Mouse (Mus musculus) lung, adult 10 weeks (tissue): Measurements from ENCODE around the gene Dlg3. TPM values are rescaled to one million over a fixed set of nuclear protein-coding genes. Genes with fewer than 3 reads are reported as not detected.

Experiments
- polyA plus RNA-seq: library from polyadenylated mRNA; stranded (reverse); fragments of 350-450 nt; fragmentation: Illumina TruSeq; extraction: RNeasy Lipid Tissue Mini Kit (QIAGEN cat#74804); gene quantifications from one replicate; pipeline ENCODE4 v1.2.3, GENCODE M21; 2014; ENCODE audit warnings: low read depth, low replicate concordance; ENCODE audit not compliant: insufficient read depth

Dlg3 gene
- 12.5 TPM for polyA plus RNA-seq

DNA sequence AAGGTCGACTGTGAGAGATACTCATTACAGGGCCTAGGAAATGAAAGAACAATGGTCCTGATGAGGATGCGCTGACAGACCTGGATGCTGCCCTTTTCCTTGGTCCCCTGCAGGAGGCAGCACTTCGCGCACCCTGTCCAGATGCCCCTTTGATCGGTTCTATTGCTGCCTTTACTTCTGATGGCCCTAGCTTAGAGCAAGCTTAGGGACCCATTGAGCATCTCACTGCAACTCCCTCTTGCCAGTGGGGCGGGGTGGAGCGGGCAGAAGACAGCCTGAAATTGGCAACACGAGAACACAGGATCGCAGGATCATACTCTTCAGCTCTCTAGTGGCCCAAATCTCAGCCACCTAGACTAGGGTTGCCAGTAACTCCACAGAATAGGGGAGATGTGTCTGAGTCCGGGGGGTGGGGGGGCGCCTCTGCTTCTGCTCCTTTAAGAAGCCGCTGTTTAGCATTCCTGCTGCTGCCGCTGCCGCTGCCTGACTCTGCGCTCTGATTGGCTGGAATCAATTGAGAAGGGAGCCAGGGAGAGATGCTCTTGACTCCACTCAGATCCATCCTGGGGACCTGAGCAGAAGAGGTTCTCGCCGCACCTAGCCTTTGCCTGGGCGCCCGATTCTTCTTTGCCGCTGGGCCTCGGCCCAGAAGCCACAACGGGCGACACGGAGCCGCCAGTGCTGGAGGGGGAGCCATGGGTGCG lies at the start of gene Dlg3:
Dlg3 (plus strand) TSS at position 542 of the 704 bp plus-strand sequence.

DNA sequence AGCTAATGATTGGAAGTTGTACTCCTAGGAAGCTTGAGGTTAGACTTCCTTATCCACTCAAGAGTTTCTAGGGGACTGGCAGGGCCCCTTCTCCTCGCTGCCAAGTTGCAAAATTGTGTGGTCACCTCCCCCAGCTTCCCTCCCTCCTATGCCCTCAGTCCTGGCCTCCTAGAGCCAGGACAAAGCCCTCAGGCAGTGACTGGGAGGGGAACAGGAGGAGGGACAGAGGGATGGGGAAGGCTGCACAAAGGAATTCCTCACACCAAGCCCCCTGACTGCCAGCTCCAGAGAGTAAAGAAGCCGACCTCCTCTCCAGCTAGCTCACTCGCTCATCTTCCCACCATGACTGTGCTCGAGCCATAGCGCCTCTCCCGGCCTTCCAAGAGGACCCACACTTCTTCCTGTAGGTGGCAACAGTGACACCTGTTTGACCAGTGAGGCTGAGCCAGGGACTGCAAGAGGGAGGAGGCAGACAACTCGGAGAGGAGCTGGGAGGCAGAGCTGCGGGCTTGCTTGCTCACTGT lies 37.8 kb upstream of the Dlg3 start, which contains the start of gene Gdpd2:
Gdpd2 (plus strand) TSS at position 209 of the 524 bp plus-strand sequence.

Other genes with a start within 250 kb of the Dlg3 start
- not detected for gene Dgat2l6, start 242.9 kb upstream of the Dlg3 start, polyA plus RNA-seq
- not detected for gene Awat1, start 195.5 kb upstream of the Dlg3 start, polyA plus RNA-seq
- gene P2ry4, start 172.9 kb upstream of the Dlg3 start, polyA plus RNA-seq, result not detected
- not detected for gene Arr3, start 162.2 kb upstream of the Dlg3 start, polyA plus RNA-seq
- 0.71 TPM for gene Kif4, start 142.0 kb upstream of the Dlg3 start, polyA plus RNA-seq
- 40.1 TPM for gene Pdzd11, start 141.2 kb upstream of the Dlg3 start, polyA plus RNA-seq
- gene Gdpd2, start 37.8 kb upstream of the Dlg3 start, polyA plus RNA-seq, result 15.3 TPM